Mouse (Mus musculus) cerebellum, postnatal 25 days (tissue): ENCODE measurements at regions not wholly inside any gene's neighbourhood (a gene's known extent, or its start where the extent isn't known, plus 50 kb on each side); places are given as distances from the start of the nearest gene placed in this dataset.

Source experiments
- DNase-seq, 2 experiments: peaks; one replicate each; pipeline ENCODE4 v3.0.0; 2021; ENCODE audit warnings: mixed read lengths in 2 of 2

- DNase-seq: peak; percentile 68 to 74
Measured at GRCm38 (mm10) chr11:71672171-71673050, 77.3 kb upstream of the Wscd1 start.

DNA sequence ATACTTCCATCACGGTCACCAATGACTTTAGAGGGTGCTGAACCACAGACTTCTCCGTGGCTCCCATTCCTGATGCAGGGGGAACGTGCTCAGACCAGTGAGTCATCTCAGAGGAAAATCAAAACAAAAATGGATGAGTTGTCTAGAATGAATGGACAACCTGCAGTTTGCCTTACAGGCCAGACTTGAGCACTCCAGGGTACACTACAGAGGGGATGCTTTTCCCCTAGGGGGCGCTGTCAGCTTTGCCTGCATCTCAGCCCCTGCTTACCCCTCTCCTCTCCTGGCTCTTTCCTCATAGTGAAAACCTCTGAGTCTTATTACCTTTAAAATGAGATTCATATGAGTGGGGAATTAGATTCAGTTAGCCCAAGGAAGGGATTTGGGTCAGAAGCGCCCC is 75.4 kb upstream of the Wscd1 start:
- peak; percentile 63 to 82 for DNase-seq

DNA sequence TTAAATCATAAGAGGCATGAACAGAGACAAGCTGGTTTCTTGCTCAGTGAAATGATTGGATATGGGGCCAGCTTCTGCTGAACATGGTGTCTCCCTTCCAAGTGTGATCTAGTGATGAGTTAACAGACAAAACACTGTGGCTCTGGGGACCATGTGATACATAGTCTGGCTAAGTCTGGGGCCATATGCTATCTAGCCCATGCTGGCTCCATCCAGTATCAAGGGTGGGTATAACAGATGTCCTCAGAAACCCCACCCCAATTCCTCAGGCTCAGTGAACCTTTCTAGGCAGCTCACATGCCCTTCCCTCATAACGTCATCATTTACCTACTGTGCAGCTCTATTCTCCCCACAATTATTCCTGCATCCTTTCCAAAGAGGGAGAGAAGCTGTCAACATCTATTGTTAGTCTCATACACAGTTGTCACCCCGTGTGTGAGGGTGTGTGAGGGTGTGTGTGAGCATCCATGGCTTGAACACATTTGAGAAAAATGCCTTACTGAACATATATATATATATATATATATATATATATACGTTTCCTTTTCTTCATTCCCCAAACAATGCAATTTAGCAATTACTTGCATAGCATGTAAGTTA is 73.9 kb upstream of the Wscd1 start:
- no peak for DNase-seq

- no peak for DNase-seq
Measured at GRCm38 (mm10) chr11:71697017-71697416, 52.7 kb upstream of the Wscd1 start.

DNA sequence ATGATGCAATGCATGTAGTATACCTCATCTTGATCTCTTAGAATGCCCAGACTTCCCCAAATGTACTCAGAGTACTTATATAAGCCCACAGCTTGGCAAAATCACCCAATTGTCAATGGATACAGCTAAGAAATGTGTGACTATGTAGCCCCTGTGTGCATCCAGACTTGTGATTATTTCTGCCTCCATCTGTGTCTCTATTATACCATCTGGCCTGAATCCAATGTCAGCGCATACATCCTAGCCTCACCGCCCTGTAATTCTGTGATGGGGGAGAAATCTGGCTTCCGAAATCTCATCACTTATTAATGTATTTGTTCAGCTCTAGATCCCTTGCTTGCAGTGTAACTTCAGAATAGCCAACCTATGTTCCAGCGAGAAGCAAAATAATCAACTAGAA is 50.9 kb upstream of the Wscd1 start:
- DNase-seq: no peak
